Mouse (Mus musculus) spleen, adult 2 months (tissue): ENCODE measurements around the gene Orc2. TPM values are rescaled to one million over a fixed set of nuclear protein-coding genes. Genes with fewer than 3 reads are reported as not detected.

ENCODE experiments used
- DNase-seq, 2 experiments: peaks; one replicate each; pipeline versions ENCODE4 v3.0.0 to v3.0.0-alpha.2; 2012 to 2021; ENCODE audit warnings: low spot score in 2 of 2, low read depth in 1 of 2
- H3K27ac ChIP-seq: fragments of 200-500 bp; 2 replicates; pipeline ENCODE4 v1.5.1; 2012; ENCODE audit warnings: low read length, inconsistent platforms; ENCODE audit not compliant: insufficient read depth
- H3K27me3 ChIP-seq: fragments of 200-500 bp; 2 replicates; pipeline ENCODE4 v1.6.1; 2012; ENCODE audit warnings: mild to moderate bottlenecking, moderate library complexity, low read length, inconsistent platforms; ENCODE audit not compliant: control insufficient read depth, insufficient read depth
- H3K36me3 ChIP-seq: fragments of 200-500 bp; 2 replicates; pipeline ENCODE4 v1.6.1; 2012; ENCODE audit warnings: mild to moderate bottlenecking, low read length, inconsistent platforms; ENCODE audit not compliant: control insufficient read depth, insufficient read depth
- H3K4me1 ChIP-seq: fragments of 200-500 bp; 2 replicates; pipeline ENCODE4 v1.6.1; 2011; ENCODE audit warnings: inconsistent platforms; ENCODE audit not compliant: control insufficient read depth, insufficient read depth, insufficient read length
- H3K4me3 ChIP-seq: fragments of 200-500 bp; 2 replicates; pipeline ENCODE4 v1.5.1; 2011; ENCODE audit warnings: mild to moderate bottlenecking, inconsistent platforms; ENCODE audit not compliant: insufficient read depth, insufficient read length; ENCODE audit errors: extremely low read depth
- CTCF ChIP-seq: fragments of 200-500 bp; IDR thresholded peaks from 2 replicates; pipeline ENCODE4 v1.5.1; 2011; ENCODE audit warnings: mild to moderate bottlenecking, inconsistent platforms; ENCODE audit not compliant: insufficient read depth, insufficient read length, insufficient replicate concordance; ENCODE audit errors: extremely low read depth
- POLR2A ChIP-seq: fragments of 200-500 bp; IDR thresholded peaks from 2 replicates; pipeline ENCODE4 v1.6.1; 2011; ENCODE audit warnings: low read depth, low read length, inconsistent platforms
- WGBS: fragments of 180-500 bp; shearing (Covaris S2); methylation state at CpG from one replicate; pipeline ENCODE4 v1.1.7; 2018; 5-methylcytosine and 5-hydroxymethylcytosine counted together
- polyA plus RNA-seq: library from polyadenylated mRNA; depleted of rRNA; stranded (reverse); fragments of >200 nt; gene quantifications from 2 replicates; pipeline ENCODE4 v1.2.3, GENCODE M21; 2012; rRNA removed

Gene Orc2
- polyA plus RNA-seq = 8.5 and 10.4 TPM in 2 replicates

DNA sequence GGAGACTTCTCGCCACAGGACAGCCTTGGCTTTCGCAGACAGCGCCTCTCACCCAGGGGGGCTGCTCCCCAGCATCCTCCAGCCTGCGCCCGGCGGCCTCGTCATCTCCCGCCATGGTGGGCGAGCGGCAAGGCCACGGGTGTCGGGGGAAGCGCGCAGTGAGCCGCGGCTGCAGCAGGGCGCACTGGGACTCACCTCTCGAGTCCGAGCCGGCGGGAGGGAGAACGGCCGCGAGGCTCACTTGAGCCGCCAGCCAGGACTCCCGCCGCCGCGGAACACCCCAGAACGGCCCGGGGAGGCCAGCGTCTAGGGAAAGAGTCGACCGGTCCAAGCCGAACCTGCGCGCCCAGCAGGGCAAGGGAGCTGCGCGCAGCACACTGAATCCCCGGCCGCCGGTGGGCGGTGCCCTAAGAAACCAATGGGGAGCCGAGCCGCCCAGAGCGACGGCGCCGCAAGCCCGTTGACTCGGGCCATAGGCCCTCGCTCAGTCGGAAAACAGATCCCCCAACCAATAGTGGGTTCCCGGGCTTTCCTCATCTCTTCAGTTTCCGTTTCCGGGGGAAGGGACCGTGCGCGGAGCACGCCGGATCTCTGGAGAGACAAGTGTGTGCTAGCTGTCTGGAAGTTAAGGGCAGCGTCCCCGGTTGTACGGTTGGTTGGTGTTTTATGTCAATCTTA lies at the start of gene Orc2:
Gene Orc2, minus strand, starts transcription at position 533 of the 678 bp plus-strand sequence.
- H3K27me3 ChIP-seq = no peaks in the 10 kb centered on the region
- H3K27ac ChIP-seq = peak within 1 kb of the TSS; percentile 49
- TF ChIP-seq POLR2A (peak; percentile 25), CTCF (no peak)
- peak within 1 kb of the TSS; percentile 66 for H3K4me3 ChIP-seq
- under 1% methylated on average over 64 of the region's 64 CpGs for WGBS
- no peaks in the 10 kb centered on the region for H3K4me1 ChIP-seq
- DNase-seq = peak; percentile 83 to 87
- peaks cover 6% of the 10 kb centered on the region for H3K36me3 ChIP-seq

DNA sequence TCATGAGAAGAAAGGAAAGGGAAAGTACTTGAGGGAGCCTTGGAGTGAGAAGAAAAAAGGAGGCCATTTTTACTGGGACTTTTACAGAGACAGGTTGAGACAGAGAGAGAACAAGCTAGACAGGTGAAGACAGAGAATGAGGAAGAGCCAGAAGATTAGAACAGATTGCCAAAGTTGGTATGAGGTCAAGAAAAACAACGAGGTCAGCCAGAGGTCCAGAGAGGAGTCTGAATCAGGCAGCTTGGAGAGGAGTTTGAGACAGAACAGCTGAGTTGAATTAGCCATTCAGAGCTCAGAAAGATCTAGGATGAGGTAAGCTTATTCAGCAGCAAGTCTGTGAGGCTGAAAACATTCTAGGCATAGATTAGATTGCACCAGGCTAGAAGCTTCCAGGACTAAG lies 36.5 kb upstream of the Orc2 start:
- no peak overlapping the region for H3K27ac ChIP-seq
- TF ChIP-seq CTCF = no peak
- no peak for TF ChIP-seq POLR2A
- no peak overlapping the region for H3K4me3 ChIP-seq
- 91% methylated on average over 1 of the region's 1 CpGs for WGBS
- H3K36me3 ChIP-seq = peaks cover 16% of the 10 kb centered on the region
- no peak for DNase-seq
- H3K4me1 ChIP-seq = no peaks in the 10 kb centered on the region
- H3K27me3 ChIP-seq = no peaks in the 10 kb centered on the region

DNA sequence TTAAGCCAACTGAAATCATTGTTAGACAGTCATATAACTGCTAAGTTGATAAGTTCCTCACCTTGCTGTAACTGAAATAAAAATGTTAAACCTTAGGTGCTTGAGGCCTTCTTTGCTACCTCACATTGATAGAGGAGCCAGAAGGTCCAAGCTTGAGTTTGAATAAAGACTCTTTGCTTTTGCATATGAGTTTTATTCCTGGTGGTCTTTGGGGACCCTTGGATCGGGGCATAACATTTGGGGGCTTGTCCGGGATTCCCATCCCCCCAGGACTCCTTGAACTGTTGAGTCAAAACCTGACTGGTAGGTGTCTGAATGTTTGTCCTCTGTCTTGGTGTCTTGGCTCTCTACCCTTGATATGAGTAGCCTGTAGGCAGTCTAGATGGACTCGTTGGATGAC lies 2.3 kb upstream of the Orc2 start:
- H3K4me1 ChIP-seq = no peaks in the 10 kb centered on the region
- TF ChIP-seq POLR2A = no peak
- no peak for TF ChIP-seq CTCF
- no peaks in the 10 kb centered on the region for H3K36me3 ChIP-seq
- H3K27me3 ChIP-seq = no peaks in the 10 kb centered on the region
- H3K27ac ChIP-seq = no peak overlapping the region
- H3K4me3 ChIP-seq = no peak overlapping the region
- 93% methylated on average over 3 of the region's 3 CpGs for WGBS
- DNase-seq = no peak

DNA sequence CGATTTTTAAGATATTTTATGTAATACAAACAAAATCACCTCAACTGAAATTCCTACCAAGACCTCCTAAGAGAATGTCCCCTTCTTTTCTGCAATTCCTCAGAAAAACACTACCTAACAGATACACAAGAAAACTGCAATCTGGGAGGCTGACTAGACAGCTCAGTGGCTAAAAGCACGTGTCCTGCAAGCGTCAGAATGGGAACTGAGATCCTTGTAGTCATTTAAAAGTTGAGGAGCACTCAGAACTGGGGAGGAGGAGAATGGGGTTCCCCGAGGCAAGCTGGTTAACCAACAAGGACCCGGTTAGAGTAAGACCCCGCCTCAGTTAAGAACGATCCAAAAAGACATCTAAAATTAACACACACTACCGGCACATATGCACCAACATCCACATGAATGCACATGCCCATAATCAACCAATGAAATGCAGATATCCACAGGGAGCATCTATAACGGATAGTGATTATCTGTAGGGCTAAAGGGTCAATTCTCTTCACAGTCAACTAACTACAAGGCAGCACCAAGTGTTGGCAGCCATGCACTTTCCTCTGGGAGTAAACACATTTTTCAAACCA lies 1.0 kb downstream of the Orc2 start:
- no peak for DNase-seq
- Histone ChIP-seq H3K4me3 (peak overlapping the region; percentile 66; the same call in 1 of the 2 replicates), H3K27me3 (no peaks in the 10 kb centered on the region), H3K27ac (no peak overlapping the region), H3K4me1 (no peaks in the 10 kb centered on the region), H3K36me3 (peaks cover 10% of the 10 kb centered on the region)
- TF ChIP-seq CTCF (no peak), POLR2A (no peak)
- 16% methylated on average over 9 of the region's 9 CpGs for WGBS

DNA sequence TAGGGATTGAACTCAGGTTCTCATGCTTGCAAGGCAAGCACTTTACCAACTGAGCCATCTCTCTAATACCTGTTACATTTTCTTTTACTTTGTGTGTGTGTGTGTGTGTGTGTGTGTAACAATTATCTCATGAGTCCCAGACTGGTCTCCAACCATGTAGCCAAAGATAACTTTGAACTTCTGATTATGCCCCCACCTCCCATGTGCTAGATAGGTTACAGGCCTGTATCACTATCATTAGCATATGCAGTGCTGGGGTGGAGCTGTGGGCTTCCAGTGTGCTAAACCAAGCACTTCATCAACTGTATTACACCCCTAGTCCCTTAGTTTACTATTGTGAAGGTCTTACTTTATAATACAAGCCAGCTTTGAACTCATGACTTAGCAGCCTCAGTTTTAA lies 1.8 kb downstream of the Orc2 start:
- H3K4me1 ChIP-seq = no peaks in the 10 kb centered on the region
- H3K27ac ChIP-seq = no peak overlapping the region
- TF ChIP-seq POLR2A (no peak), CTCF (no peak)
- no peak overlapping the region for H3K4me3 ChIP-seq
- no peaks in the 10 kb centered on the region for H3K27me3 ChIP-seq
- H3K36me3 ChIP-seq = peaks cover 12% of the 10 kb centered on the region
- no peak for DNase-seq

DNA sequence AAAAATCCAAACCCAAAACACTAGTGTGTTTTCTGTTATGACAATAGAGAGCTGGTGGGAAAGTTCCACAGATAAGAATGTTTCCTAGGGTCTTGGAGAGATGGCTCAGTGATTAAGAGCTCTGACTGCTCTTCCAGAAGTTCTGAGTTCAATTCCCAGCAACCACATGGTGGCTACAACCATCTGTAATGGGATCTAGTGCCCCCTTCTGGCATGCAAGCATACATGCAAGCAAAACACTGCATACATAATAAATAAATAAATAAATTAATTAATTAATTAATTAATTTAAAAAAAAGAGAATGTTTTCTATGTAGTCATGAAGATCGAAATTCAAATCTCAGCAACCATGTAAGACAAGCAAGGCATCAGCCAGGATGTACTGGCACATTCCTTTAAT lies 6.2 kb downstream of the Orc2 start:
- WGBS = 92% methylated on average over 1 of the region's 1 CpGs
- Histone ChIP-seq H3K4me3 (no peak overlapping the region), H3K27me3 (no peaks in the 10 kb centered on the region), H3K27ac (no peak overlapping the region), H3K36me3 (peaks cover 27% of the 10 kb centered on the region), H3K4me1 (no peaks in the 10 kb centered on the region)
- TF ChIP-seq POLR2A (no peak), CTCF (no peak)
- no peak for DNase-seq

DNA sequence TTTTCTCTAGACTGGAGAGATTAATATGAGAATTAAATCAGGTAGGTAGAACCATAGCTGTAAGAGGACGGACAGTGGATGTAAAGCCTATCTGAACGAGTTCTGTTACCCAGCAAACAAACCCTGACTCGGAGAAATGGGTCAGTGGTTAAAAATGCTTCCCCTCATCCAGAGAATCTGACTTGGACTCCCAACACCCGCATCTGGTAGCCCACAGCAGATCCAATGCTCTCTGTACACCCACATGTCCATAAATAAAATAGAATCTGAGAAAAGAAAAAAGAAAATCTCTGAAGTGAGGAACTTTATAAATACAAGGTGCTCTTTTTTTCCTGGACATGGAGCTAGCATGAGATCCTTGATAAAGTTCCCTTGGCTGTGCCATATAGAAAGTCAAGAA lies 7.2 kb downstream of the Orc2 start:
- TF ChIP-seq POLR2A (no peak), CTCF (no peak)
- 93% methylated on average over 4 of the region's 4 CpGs for WGBS
- Histone ChIP-seq H3K4me1 (no peaks in the 10 kb centered on the region), H3K36me3 (peaks cover 32% of the 10 kb centered on the region), H3K4me3 (no peak overlapping the region), H3K27ac (no peak overlapping the region), H3K27me3 (no peaks in the 10 kb centered on the region)
- DNase-seq = no peak
